Mouse (Mus musculus) midbrain, embryonic 16.5 days (tissue): ENCODE data around the gene Olfr52. TPM values are rescaled to one million over a fixed set of nuclear protein-coding genes. Genes with fewer than 3 reads are reported as not detected.
"Not testable (repeated sequence)": the region's sequence is repeated elsewhere in the genome, so short reads cannot be mapped to it uniquely, and the experiment has no call there.

Experiments used
- ATAC-seq: fragments of 200-750 bp; cut with Nextera tagmentation; 2 replicates; pipeline ENCODE4 v1.8.0; 2017; ENCODE audit warnings: moderate TSS enrichment
- H3K27ac ChIP-seq: fragments of 300-500 bp; sonication (generic); 2 replicates; pipeline ENCODE4 v1.5.1; 2014; ENCODE audit warnings: mild to moderate bottlenecking, low read length, mixed read lengths
- H3K27me3 ChIP-seq: fragments of 300-500 bp; sonication (generic); 2 replicates; pipeline ENCODE4 v1.6.1; 2014; ENCODE audit warnings: low read depth, low read length, mixed read lengths; ENCODE audit not compliant: control insufficient read depth, insufficient read depth
- H3K36me3 ChIP-seq: fragments of 300-500 bp; sonication (generic); 2 replicates; pipeline ENCODE4 v1.6.1; 2014; ENCODE audit warnings: mild to moderate bottlenecking, low read length, moderate library complexity, mixed read lengths; ENCODE audit not compliant: control insufficient read depth, insufficient read depth
- H3K4me1 ChIP-seq: fragments of 300-500 bp; sonication (generic); 2 replicates; pipeline ENCODE4 v1.6.1; 2014; ENCODE audit warnings: mild to moderate bottlenecking, low read length, mixed read lengths; ENCODE audit not compliant: control insufficient read depth, insufficient read depth
- H3K4me2 ChIP-seq: fragments of 300-500 bp; sonication (generic); 2 replicates; pipeline ENCODE4 v1.6.1; 2014; ENCODE audit warnings: mild to moderate bottlenecking, low read length, mixed read lengths
- H3K4me3 ChIP-seq: fragments of 300-500 bp; sonication (generic); 2 replicates; pipeline ENCODE4 v1.5.1; 2014; ENCODE audit warnings: low read depth, mild to moderate bottlenecking, low read length, moderate library complexity, mixed read lengths
- H3K9ac ChIP-seq: fragments of 300-500 bp; sonication (generic); 2 replicates; pipeline ENCODE4 v1.6.1; 2014; ENCODE audit warnings: low read depth, low read length, mixed read lengths
- H3K9me3 ChIP-seq: fragments of 300-500 bp; sonication (generic); replicated peaks from 2 replicates; pipeline ENCODE4 v1.6.1; 2014; ENCODE audit warnings: mild to moderate bottlenecking, low read length, mixed read lengths; ENCODE audit not compliant: control insufficient read depth, poor library complexity, severe bottlenecking
- WGBS: fragments of 180-500 bp; shearing (Covaris S2); extraction: QIAGEN DNeasy Blood & Tissue Kit; methylation state at CpG from one replicate; pipeline ENCODE4 v1.1.7; 2014; 5-methylcytosine and 5-hydroxymethylcytosine counted together
- polyA plus RNA-seq: library from polyadenylated mRNA; unstranded; fragments of >200 nt; fragmentation: Nextera tagmentation; extraction: Ambion mirVana; gene quantifications from 2 replicates; pipeline ENCODE4 v1.2.1, GENCODE M21; 2015

The Olfr52 gene
- polyA plus RNA-seq: not detected in 2 replicates

- H3K27me3 ChIP-seq: no peaks in the 10 kb centered on the region
- no peak within 1 kb of the TSS for H3K4me2 ChIP-seq
- no peaks in the 10 kb centered on the region for H3K36me3 ChIP-seq
- no peak within 1 kb of the TSS for H3K27ac ChIP-seq
- H3K9ac ChIP-seq: no peak within 1 kb of the TSS
- ATAC-seq: no peak
- no peak within 1 kb of the TSS for H3K4me3 ChIP-seq
- no peaks in the 10 kb centered on the region for H3K9me3 ChIP-seq
- no peaks in the 10 kb centered on the region for H3K4me1 ChIP-seq
Measured at GRCm38 (mm10) chr2:86185583-86185982, at the start of gene Olfr52. Olfr52 (minus strand) TSS chr2:86185683.

DNA sequence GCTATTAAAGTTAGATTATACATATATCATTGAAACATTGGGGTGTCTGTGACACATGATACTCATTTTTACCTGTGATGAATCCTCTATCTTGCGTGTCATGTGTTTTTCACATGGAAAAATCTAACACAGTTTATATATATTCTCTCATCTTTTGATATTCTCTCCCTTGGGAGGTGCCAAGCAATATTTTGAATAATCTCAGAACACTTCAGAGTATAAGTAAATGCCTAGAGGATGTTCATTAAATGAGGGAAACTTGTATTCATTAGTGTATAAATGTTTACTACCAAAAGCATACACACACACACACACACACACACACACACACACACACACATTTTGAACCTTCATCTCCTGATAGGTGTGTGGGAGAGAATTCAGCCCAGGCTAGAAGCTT, 45.8 kb upstream of the Olfr52 start, which contains the start of gene Olfr1047:
Gene Olfr1047, minus strand, starts transcription at position 101 of the 400 bp plus-strand sequence.
- no peaks in the 10 kb centered on the region for H3K36me3 ChIP-seq

DNA sequence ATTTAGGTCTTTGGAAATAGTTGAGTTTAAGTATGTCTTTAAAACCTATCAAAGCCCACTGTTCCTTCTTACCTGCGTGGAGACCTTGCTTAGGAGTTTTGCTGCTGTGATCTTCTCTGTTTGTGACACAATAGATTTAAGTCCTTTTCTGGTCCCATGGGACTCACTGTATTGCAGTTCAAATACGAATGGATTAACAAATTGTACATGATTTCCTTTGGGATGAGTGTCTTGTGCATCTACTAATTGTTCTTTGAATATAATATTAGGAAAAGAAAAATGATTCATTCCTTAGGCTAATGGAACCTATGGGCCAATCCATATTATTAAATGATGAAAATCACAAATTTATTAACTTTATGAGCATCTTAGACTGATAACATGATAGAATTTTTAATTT, 33.7 kb upstream of the Olfr52 start, which contains the start of gene Olfr1046:
Gene Olfr1046, minus strand, starts transcription at position 101 of the 400 bp plus-strand sequence.
- no peak for ATAC-seq
- no peak within 1 kb of the TSS for H3K9ac ChIP-seq
- H3K27me3 ChIP-seq: no peaks in the 10 kb centered on the region
- no peaks in the 10 kb centered on the region for H3K4me1 ChIP-seq
- H3K4me3 ChIP-seq: no peak within 1 kb of the TSS
- WGBS: 64% methylated on average over 2 of the region's 2 CpGs
- no peak within 1 kb of the TSS for H3K27ac ChIP-seq
- H3K9me3 ChIP-seq: no peaks in the 10 kb centered on the region
- no peaks in the 10 kb centered on the region for H3K36me3 ChIP-seq
- H3K4me2 ChIP-seq: no peak within 1 kb of the TSS

More for the DNA sequence above, 45.8 kb upstream of the Olfr52 start, which contains the start of gene Olfr1047:
- ATAC-seq: no peak
- H3K9ac ChIP-seq: no peak within 1 kb of the TSS
- no peaks in the 10 kb centered on the region for H3K9me3 ChIP-seq
- no peak within 1 kb of the TSS for H3K4me3 ChIP-seq
- H3K27me3 ChIP-seq: no peaks in the 10 kb centered on the region
- H3K27ac ChIP-seq: no peak within 1 kb of the TSS
- no peaks in the 10 kb centered on the region for H3K4me1 ChIP-seq
- 94% methylated on average over 1 of the region's 1 CpGs for WGBS
- no peak within 1 kb of the TSS for H3K4me2 ChIP-seq

DNA sequence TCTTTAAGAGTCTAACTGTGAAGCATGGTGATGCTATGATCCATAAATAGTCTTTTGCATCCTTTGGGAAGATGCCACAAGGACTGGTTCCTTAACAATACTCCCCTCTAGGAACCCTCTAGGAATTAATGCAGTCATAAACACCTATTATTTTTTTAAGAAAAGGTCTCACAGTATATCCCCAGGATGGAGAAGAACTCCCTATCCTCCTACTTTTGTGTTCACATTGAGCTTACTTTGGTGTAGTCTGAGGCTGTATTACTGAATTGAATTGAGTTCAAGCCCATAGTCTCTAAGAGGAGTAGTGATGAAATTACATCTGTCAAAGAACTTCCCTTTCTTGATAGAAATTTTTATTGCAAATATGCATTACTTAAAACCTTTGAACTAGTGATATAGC, 17.4 kb upstream of the Olfr52 start, which contains the start of gene Olfr1045:
Gene Olfr1045, minus strand, starts transcription at position 101 of the 400 bp plus-strand sequence.
- Histone ChIP-seq H3K36me3 (no peaks in the 10 kb centered on the region), H3K4me2 (no peak within 1 kb of the TSS), H3K4me3 (no peak within 1 kb of the TSS), H3K27me3 (no peaks in the 10 kb centered on the region), H3K9me3 (no peaks in the 10 kb centered on the region), H3K9ac (no peak within 1 kb of the TSS), H3K4me1 (no peaks in the 10 kb centered on the region), H3K27ac (no peak within 1 kb of the TSS)
- no peak for ATAC-seq

- Histone ChIP-seq H3K27me3 (no peaks in the 10 kb centered on the region), H3K9ac (no peak overlapping the region), H3K4me3 (no peak overlapping the region), H3K9me3 (no peaks in the 10 kb centered on the region), H3K27ac (no peak overlapping the region), H3K4me1 (no peaks in the 10 kb centered on the region), H3K36me3 (no peaks in the 10 kb centered on the region), H3K4me2 (no peak overlapping the region)
- ATAC-seq: no peak
- WGBS: 61% methylated on average over 1 of the region's 1 CpGs
Measured at GRCm38 (mm10) chr2:86195863-86196262, 10.4 kb upstream of the Olfr52 start.

DNA sequence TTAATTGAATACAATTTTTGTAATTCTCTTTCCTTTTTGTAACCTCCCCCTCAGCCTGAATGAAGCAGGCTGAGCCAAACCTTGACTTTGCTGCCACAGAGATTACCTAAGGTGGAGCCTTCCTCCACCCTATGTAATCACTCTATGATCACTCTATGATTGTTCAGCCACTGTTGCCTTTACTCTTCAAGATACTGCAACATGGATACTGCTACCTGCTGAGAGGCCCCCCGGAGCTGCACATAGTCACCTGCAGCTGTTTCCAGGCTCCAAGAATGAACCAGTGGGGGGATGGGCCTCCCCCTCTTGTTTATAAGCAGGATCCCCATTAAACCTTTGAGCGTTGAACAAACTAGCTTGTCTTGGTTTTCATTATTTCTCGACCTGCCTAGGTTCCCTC, 5.5 kb downstream of the Olfr52 start:
- WGBS: 83% methylated on average over 3 of the region's 3 CpGs
- H3K4me1 ChIP-seq: no peaks in the 10 kb centered on the region
- no peaks in the 10 kb centered on the region for H3K27me3 ChIP-seq
- H3K9me3 ChIP-seq: no peaks in the 10 kb centered on the region
- no peak for ATAC-seq
- H3K27ac ChIP-seq: no peak overlapping the region
- H3K4me3 ChIP-seq: no peak overlapping the region
- H3K4me2 ChIP-seq: no peak overlapping the region
- H3K9ac ChIP-seq: no peak overlapping the region
- H3K36me3 ChIP-seq: no peaks in the 10 kb centered on the region

DNA sequence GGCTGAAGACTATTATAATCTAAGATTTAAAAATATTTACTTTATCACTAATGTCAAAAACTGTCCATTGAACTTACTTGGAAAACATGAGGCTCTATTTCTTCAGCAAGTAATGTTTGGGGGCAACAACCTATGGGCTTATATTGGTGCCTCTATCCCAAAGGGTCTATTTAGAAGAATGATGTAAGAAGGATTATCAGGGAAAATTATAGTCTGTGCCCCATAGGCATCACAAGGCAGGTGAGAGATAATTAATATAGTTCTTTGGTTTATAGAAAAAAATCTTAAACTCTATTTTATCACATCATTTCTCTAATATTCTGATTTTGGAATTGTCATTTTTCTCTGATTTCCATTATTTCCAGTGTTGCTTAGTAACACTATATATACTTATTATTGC, 7.8 kb downstream of the Olfr52 start, which contains the start of gene Olfr1044:
Gene Olfr1044, minus strand, starts transcription at position 101 of the 400 bp plus-strand sequence.
- H3K9me3 ChIP-seq: no peaks in the 10 kb centered on the region
- no peak within 1 kb of the TSS for H3K9ac ChIP-seq
- no peak within 1 kb of the TSS for H3K4me3 ChIP-seq
- no peaks in the 10 kb centered on the region for H3K27me3 ChIP-seq
- no peaks in the 10 kb centered on the region for H3K4me1 ChIP-seq
- ATAC-seq: no peak
- H3K27ac ChIP-seq: no peak within 1 kb of the TSS
- H3K4me2 ChIP-seq: no peak within 1 kb of the TSS
- no peaks in the 10 kb centered on the region for H3K36me3 ChIP-seq

DNA sequence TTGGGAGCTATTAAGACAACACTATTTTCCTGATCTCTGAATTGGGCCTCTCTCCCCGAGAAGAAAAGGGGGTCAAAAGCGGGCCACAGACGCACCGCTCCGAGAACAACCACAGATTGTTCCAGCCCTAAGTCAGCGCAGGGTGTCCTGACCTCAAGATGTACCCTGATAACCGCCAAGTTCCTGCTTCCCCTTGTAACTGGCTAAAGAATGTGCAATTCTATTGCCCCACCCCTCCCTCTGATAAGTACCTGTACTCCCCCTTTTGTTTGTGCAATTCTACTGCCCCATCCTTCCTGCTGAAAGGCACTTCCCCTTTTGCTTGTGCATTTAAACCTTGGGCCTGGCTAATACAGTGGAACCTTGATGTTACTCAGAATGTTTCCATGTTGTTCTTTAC, 10.1 kb downstream of the Olfr52 start:
- H3K27ac ChIP-seq, H3K9me3 ChIP-seq, H3K9ac ChIP-seq, H3K4me2 ChIP-seq, H3K27me3 ChIP-seq, ATAC-seq, H3K4me1 ChIP-seq, H3K36me3 ChIP-seq, H3K4me3 ChIP-seq: not testable (repeated sequence)
- whole genome bisulfite sequencing: 95% methylated on average over 7 of the region's 7 CpGs

GRCm38 (mm10) chr2:86167422-86167821, 18.1 kb downstream of the Olfr52 start, which contains the start of gene Olfr1043:
Olfr1043 (minus strand) TSS chr2:86167522.
- Histone ChIP-seq H3K4me2 (no peak within 1 kb of the TSS), H3K27me3 (no peaks in the 10 kb centered on the region), H3K9ac (no peak within 1 kb of the TSS), H3K4me1 (no peaks in the 10 kb centered on the region), H3K9me3 (no peaks in the 10 kb centered on the region), H3K27ac (no peak within 1 kb of the TSS), H3K36me3 (no peaks in the 10 kb centered on the region), H3K4me3 (no peak within 1 kb of the TSS)
- ATAC-seq: no peak
- 89% methylated on average over 2 of the region's 2 CpGs for WGBS
